Mouse (Mus musculus) bone marrow, adult 2 months (tissue): ENCODE measurements at regions not wholly inside any gene's neighbourhood (a gene's known extent, or its start where the extent isn't known, plus 50 kb on each side); places are given as distances from the start of the nearest gene placed in this dataset.

ENCODE experiments used
- H3K27ac ChIP-seq: fragments of 200-500 bp; 2 replicates; pipeline ENCODE4 v1.5.1; 2012; ENCODE audit warnings: low read depth, mild to moderate bottlenecking, control low read depth, inconsistent platforms, low read length; ENCODE audit not compliant: control insufficient read depth, poor library complexity, insufficient read depth
- H3K4me1 ChIP-seq: fragments of 200-500 bp; 2 replicates; pipeline ENCODE4 v1.6.1; 2011; ENCODE audit warnings: low read length; ENCODE audit not compliant: control insufficient read depth, insufficient read depth
- H3K4me3 ChIP-seq: fragments of 200-500 bp; replicated peaks from 2 replicates; pipeline ENCODE3; 2011; ENCODE audit warnings: mild to moderate bottlenecking, low read depth, low read length, control low read depth; ENCODE audit not compliant: control insufficient read depth
- CTCF ChIP-seq: fragments of 200-500 bp; IDR thresholded peaks from 2 replicates; pipeline ENCODE4 v1.5.1; 2011; ENCODE audit warnings: low read length, control low read depth; ENCODE audit not compliant: control insufficient read depth, insufficient read depth
- POLR2A ChIP-seq: fragments of 200-500 bp; IDR thresholded peaks from 2 replicates; pipeline ENCODE4 v1.6.1; 2011; ENCODE audit warnings: low read depth, mild to moderate bottlenecking, control low read depth, low read length, borderline replicate concordance; ENCODE audit not compliant: control insufficient read depth
- WGBS: fragments of 180-500 bp; shearing (Covaris S2); methylation state at CpG from one replicate; pipeline ENCODE4 v1.1.7; 2018; 5-methylcytosine and 5-hydroxymethylcytosine counted together

- no peak overlapping the region; the same call in 1 of the 2 replicates for H3K27ac ChIP-seq
- 82% methylated on average over 4 of the region's 4 CpGs for WGBS
- H3K4me3 ChIP-seq: no peak overlapping the region
- no peaks in the 10 kb centered on the region; the same call in 1 of the 2 replicates for H3K4me1 ChIP-seq
- TF ChIP-seq POLR2A (no peak), CTCF (no peak)
Observed at GRCm38 (mm10) chr17:45966736-45967135, 65.4 kb downstream of the Vegfa start.

- H3K27ac ChIP-seq: no peak overlapping the region
- no peaks in the 10 kb centered on the region for H3K4me1 ChIP-seq
- H3K4me3 ChIP-seq: no peak overlapping the region
- no peak for TF ChIP-seq CTCF
- no peak for TF ChIP-seq POLR2A
Observed at GRCm38 (mm10) chr17:45964031-45964430, 68.1 kb downstream of the Vegfa start.

- no peak overlapping the region for H3K4me3 ChIP-seq
- WGBS: 72% methylated on average over 3 of the region's 3 CpGs
- H3K4me1 ChIP-seq: no peaks in the 10 kb centered on the region; the same call in 1 of the 2 replicates
Observed at GRCm38 (mm10) chr17:45963332-45963731, 68.8 kb downstream of the Vegfa start.

DNA sequence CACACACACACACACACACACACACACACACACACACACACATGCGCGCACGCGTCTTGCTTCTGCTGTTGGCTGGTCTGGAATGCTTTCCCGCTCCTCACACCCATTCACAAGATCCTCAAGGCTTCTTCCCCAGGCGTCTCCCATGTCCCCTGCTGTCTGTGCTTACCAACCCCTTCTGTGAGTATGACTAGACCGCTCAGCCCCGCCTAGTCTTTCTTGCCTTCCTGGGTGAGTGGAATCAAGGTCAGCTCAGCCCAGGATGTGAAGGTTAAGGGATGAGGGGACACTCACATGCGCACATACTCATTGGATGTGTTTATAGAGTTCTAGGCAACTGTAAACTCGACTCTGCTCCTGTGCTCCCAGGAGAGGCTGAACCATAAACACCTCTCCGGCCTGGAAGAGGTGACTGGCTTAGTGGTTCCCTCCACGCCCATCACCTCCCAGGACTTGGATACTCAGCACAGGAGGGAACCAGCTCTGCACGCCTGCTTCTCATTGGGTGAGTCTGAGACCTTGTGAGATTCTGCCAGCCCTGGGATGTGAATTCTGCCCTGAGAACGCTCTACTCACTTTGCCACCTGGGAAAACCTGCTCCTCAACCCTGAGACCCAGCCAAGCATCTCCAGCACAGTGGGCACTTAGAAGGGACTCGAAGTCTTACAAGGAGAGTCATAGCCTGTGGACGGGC lies 70.4 kb downstream of the Vegfa start:
- Histone ChIP-seq H3K4me3 (no peak overlapping the region), H3K27ac (no peak overlapping the region), H3K4me1 (no peaks in the 10 kb centered on the region; the same call in 1 of the 2 replicates)
- no peak for TF ChIP-seq CTCF
- no peak for TF ChIP-seq POLR2A
- 80% methylated on average over 16 of the region's 16 CpGs for WGBS

More at GRCm38 (mm10) chr17:45963332-45963731, 68.8 kb downstream of the Vegfa start:
- no peak for TF ChIP-seq POLR2A
- H3K27ac ChIP-seq: no peak overlapping the region

GRCm38 (mm10) chr17:45958094-45958881 lies 73.9 kb downstream of the Vegfa start:
- Histone ChIP-seq H3K4me3 (no peak overlapping the region), H3K4me1 (no peaks in the 10 kb centered on the region; the same call in 1 of the 2 replicates), H3K27ac (no peak overlapping the region)
- TF ChIP-seq CTCF (0 out of 2 replicates have a peak, but pooled peaks have one; percentile 4), POLR2A (no peak)
- WGBS: 28% methylated on average over 7 of the region's 7 CpGs

GRCm38 (mm10) chr17:45955481-45955880 lies 76.7 kb downstream of the Vegfa start:
- no peak overlapping the region for H3K4me3 ChIP-seq
- H3K27ac ChIP-seq: no peak overlapping the region

GRCm38 (mm10) chr17:45954824-45955223 lies 77.3 kb downstream of the Vegfa start:
- Histone ChIP-seq H3K4me3 (no peak overlapping the region), H3K27ac (no peak overlapping the region), H3K4me1 (no peaks in the 10 kb centered on the region; the same call in 1 of the 2 replicates)
- TF ChIP-seq POLR2A (no peak), CTCF (no peak)
- WGBS: 77% methylated on average over 7 of the region's 7 CpGs

More at GRCm38 (mm10) chr17:45955481-45955880, 76.7 kb downstream of the Vegfa start:
- no peaks in the 10 kb centered on the region; the same call in 1 of the 2 replicates for H3K4me1 ChIP-seq
- TF ChIP-seq POLR2A (no peak), CTCF (no peak)
- 60% methylated on average over 10 of the region's 10 CpGs for WGBS

DNA sequence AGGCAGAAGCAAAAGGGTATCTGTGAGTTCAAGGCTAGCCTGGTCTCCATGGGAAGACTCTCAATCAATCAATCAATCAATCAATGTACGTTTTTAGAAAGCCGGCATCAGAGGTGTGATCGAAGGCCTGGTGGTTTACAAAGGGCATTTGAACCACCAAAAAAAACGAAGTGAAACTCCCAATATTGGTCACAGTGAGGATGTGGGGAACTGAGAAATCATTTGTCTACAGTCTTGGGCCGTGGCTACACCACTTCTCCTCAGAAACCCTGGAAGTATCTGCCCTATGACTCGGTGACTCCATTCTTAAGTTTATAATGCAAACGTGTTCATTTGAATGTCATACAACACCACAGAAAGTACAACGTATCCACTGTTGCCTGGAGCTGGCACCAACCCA lies 78.6 kb downstream of the Vegfa start:
- TF ChIP-seq CTCF (no peak), POLR2A (no peak)
- 37% methylated on average over 8 of the region's 8 CpGs for WGBS
- no peak overlapping the region for H3K4me3 ChIP-seq
- H3K27ac ChIP-seq: no peak overlapping the region
- H3K4me1 ChIP-seq: no peaks in the 10 kb centered on the region; the same call in 1 of the 2 replicates

- Histone ChIP-seq H3K4me1 (no peaks in the 10 kb centered on the region), H3K27ac (no peak overlapping the region), H3K4me3 (no peak overlapping the region)
- WGBS: 63% methylated on average over 9 of the region's 9 CpGs
- TF ChIP-seq CTCF: no peak
- TF ChIP-seq POLR2A: no peak
Observed at GRCm38 (mm10) chr17:45950533-45951164, 81.5 kb downstream of the Vegfa start.
